ENCODE assay signal across 20 mouse cellular contexts in the genomic region with DNA sequence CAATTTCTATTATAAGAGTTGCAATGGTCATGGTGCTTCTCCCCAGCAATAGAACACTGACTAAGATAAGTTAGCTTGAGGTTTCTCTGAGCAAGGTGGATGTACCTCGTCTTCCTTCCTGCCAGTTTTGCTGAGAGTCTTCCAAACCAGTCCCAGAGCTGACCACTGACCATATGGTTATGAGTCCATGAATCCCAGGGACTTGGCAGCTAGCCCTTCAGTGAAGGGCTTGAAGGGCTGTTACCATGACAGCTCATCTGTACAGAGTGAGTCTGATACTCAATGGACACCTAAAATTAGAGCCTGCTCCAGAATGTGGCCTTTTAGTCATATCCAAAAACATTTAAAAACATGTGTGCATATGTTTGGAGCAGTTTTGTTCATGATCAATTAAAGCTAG.
"Had no signal": no experiment of that assay in that cellular context is flagged by ENCODE, and none has a peak within 500 bp of the region (broad histone marks: within the 10 kb centered on the region; RNA-seq: fewer than 3 reads in every experiment).

No protein-coding gene starts in this region.

- DNase-seq: kidney, postnatal 25 days; layer of hippocampus, adult 9-11 months; liver, postnatal 0 days; lung, embryonic 14.5 days; right cerebral cortex, postnatal 14 days; right cerebral cortex, postnatal 4 days; thymus, adult 2 months; thymus, postnatal 14 days; thymus, postnatal 4 days had no signal

- H3K36me3 ChIP-seq: limb, embryonic 12.5 days; limb, embryonic 15.5 days; midbrain, embryonic 12.5 days; midbrain, embryonic 15.5 days had no signal

- H3K9ac ChIP-seq: limb, embryonic 12.5 days; limb, embryonic 15.5 days; liver, embryonic 14.5 days; liver, postnatal 0 days; lung, embryonic 14.5 days; midbrain, embryonic 12.5 days; midbrain, embryonic 15.5 days had no signal

- H3K27me3 ChIP-seq: limb, embryonic 12.5 days; limb, embryonic 15.5 days; midbrain, embryonic 12.5 days; midbrain, embryonic 15.5 days had no signal

- H3K9me3 ChIP-seq: limb, embryonic 12.5 days; limb, embryonic 15.5 days; midbrain, embryonic 12.5 days; midbrain, embryonic 15.5 days had no signal

- ATAC-seq: liver, postnatal 0 days; lung, postnatal 0 days; midbrain, embryonic 15.5 days had no signal

- H3K4me1 ChIP-seq: limb, embryonic 12.5 days; limb, embryonic 15.5 days; midbrain, embryonic 15.5 days had no signal

- H3K27ac ChIP-seq: kidney, postnatal 0 days; layer of hippocampus, adult 2 months; limb, embryonic 12.5 days; limb, embryonic 15.5 days; liver, embryonic 14.5 days; macrophage; midbrain, embryonic 12.5 days; midbrain, embryonic 15.5 days; stomach, postnatal 0 days had no signal

- H3K4me2 ChIP-seq: limb, embryonic 12.5 days; limb, embryonic 15.5 days; liver, embryonic 11.5 days; lung, embryonic 14.5 days; midbrain, embryonic 12.5 days; midbrain, embryonic 15.5 days had no signal

- H3K4me3 ChIP-seq: layer of hippocampus, adult 2 months; limb, embryonic 12.5 days; limb, embryonic 15.5 days; midbrain, embryonic 12.5 days; midbrain, embryonic 15.5 days had no signal
